Mouse (Mus musculus) limb, embryonic 15.5 days (tissue): Measurements from ENCODE around the gene Pomc. TPM values are rescaled to one million over a fixed set of nuclear protein-coding genes. Genes with fewer than 3 reads are reported as not detected.

Experiments
- ATAC-seq: fragments of 200-750 bp; cut with Nextera tagmentation; 2 replicates; pipeline ENCODE4 v1.8.0; 2017; ENCODE audit warnings: low read depth, moderate TSS enrichment; ENCODE audit not compliant: insufficient number of reproducible peaks, low FRiP score, low TSS enrichment
- H3K27ac ChIP-seq: fragments of 300-500 bp; sonication (generic); 2 replicates; pipeline ENCODE4 v1.5.1; 2015; ENCODE audit warnings: moderate library complexity, mild to moderate bottlenecking, inconsistent platforms
- H3K27me3 ChIP-seq: fragments of 300-500 bp; sonication (generic); 2 replicates; pipeline ENCODE4 v1.6.1; 2015; ENCODE audit warnings: inconsistent platforms
- H3K36me3 ChIP-seq: fragments of 300-500 bp; sonication (generic); 2 replicates; pipeline ENCODE4 v1.6.1; 2015; ENCODE audit warnings: inconsistent platforms
- H3K4me1 ChIP-seq: fragments of 300-500 bp; sonication (generic); 2 replicates; pipeline ENCODE4 v1.6.1; 2015; ENCODE audit warnings: inconsistent platforms
- H3K4me2 ChIP-seq: fragments of 300-500 bp; sonication (generic); 2 replicates; pipeline ENCODE4 v1.6.1; 2015; ENCODE audit warnings: mild to moderate bottlenecking, inconsistent platforms
- H3K4me3 ChIP-seq: fragments of 300-500 bp; sonication (generic); 2 replicates; pipeline ENCODE4 v1.5.1; 2015; ENCODE audit warnings: mild to moderate bottlenecking, inconsistent platforms
- H3K9ac ChIP-seq: fragments of 300-500 bp; sonication (generic); 2 replicates; pipeline ENCODE4 v1.6.1; 2015; ENCODE audit warnings: inconsistent platforms
- H3K9me3 ChIP-seq: fragments of 300-500 bp; sonication (generic); 2 replicates; pipeline ENCODE4 v1.6.1; 2016; ENCODE audit warnings: inconsistent platforms
- WGBS: fragments of 180-500 bp; shearing (Covaris S2); methylation state at CpG from one replicate; pipeline ENCODE4 v1.1.7; 2015; 5-methylcytosine and 5-hydroxymethylcytosine counted together
- polyA plus RNA-seq: library from polyadenylated mRNA; unstranded; fragments of >200 nt; fragmentation: Nextera tagmentation; extraction: Ambion mirVana; gene quantifications from 2 replicates; pipeline ENCODE4 v1.2.1, GENCODE M21; 2015

Gene Pomc
- polyA plus RNA-seq: 2.0 and 2.1 TPM in 2 replicates

- no peak within 1 kb of the TSS for H3K4me2 ChIP-seq
- H3K27ac ChIP-seq: no peak within 1 kb of the TSS
- H3K27me3 ChIP-seq: peaks cover 18% of the 10 kb centered on the region
- no peak within 1 kb of the TSS for H3K9ac ChIP-seq
- no peak within 1 kb of the TSS for H3K4me3 ChIP-seq
- WGBS: 18% methylated on average over 22 of the region's 22 CpGs
- H3K9me3 ChIP-seq: no peaks in the 10 kb centered on the region
- H3K36me3 ChIP-seq: no peaks in the 10 kb centered on the region
- no peak for ATAC-seq
- H3K4me1 ChIP-seq: no peaks in the 10 kb centered on the region
These were observed at the start of gene Pomc for GRCm38 (mm10) chr12:3954651-3955050. Gene Pomc, plus strand, starts transcription at chr12:3954951.

DNA sequence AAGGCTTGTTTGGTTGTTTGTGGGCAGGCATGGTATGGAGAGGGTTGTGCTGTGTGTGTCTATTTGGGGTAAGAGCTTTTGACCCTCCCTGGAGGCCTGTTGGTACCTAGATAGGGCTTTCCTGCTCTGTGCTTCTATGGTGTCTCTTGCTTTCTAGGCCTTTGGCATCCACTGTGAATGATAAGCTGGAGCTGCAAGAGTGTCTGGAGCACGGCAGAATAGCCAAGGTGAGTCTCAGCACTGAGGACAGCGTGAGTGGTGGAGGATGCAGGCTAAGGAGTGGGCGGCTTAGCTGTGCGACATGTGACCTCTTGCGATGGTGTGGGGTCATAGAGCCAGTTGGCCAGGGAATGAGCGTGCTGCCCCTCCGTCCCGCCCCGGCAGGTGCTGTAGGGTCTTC is 49.3 kb upstream of the Pomc start:
- no peaks in the 10 kb centered on the region for H3K9me3 ChIP-seq
- WGBS: 94% methylated on average over 9 of the region's 9 CpGs
- H3K4me2 ChIP-seq: no peak overlapping the region
- H3K27ac ChIP-seq: no peak overlapping the region
- H3K36me3 ChIP-seq: peaks cover 87% of the 10 kb centered on the region
- H3K9ac ChIP-seq: no peak overlapping the region
- no peak for ATAC-seq
- H3K27me3 ChIP-seq: no peaks in the 10 kb centered on the region
- no peak overlapping the region for H3K4me3 ChIP-seq
- H3K4me1 ChIP-seq: no peaks in the 10 kb centered on the region

- Histone ChIP-seq H3K27me3 (no peaks in the 10 kb centered on the region), H3K9me3 (no peaks in the 10 kb centered on the region), H3K36me3 (peaks cover 90% of the 10 kb centered on the region), H3K4me1 (no peaks in the 10 kb centered on the region), H3K9ac (no peak overlapping the region), H3K27ac (no peak overlapping the region), H3K4me2 (no peak overlapping the region), H3K4me3 (no peak overlapping the region)
- ATAC-seq: no peak
These were observed 48.4 kb upstream of the Pomc start for GRCm38 (mm10) chr12:3906308-3906707.

GRCm38 (mm10) chr12:3907008-3907407 is 47.7 kb upstream of the Pomc start:
- Histone ChIP-seq H3K4me3 (no peak overlapping the region), H3K9ac (no peak overlapping the region), H3K36me3 (peaks cover 88% of the 10 kb centered on the region), H3K9me3 (no peaks in the 10 kb centered on the region), H3K4me2 (no peak overlapping the region), H3K27ac (no peak overlapping the region), H3K4me1 (no peaks in the 10 kb centered on the region), H3K27me3 (no peaks in the 10 kb centered on the region)
- ATAC-seq: no peak
- 86% methylated on average over 4 of the region's 4 CpGs for WGBS

DNA sequence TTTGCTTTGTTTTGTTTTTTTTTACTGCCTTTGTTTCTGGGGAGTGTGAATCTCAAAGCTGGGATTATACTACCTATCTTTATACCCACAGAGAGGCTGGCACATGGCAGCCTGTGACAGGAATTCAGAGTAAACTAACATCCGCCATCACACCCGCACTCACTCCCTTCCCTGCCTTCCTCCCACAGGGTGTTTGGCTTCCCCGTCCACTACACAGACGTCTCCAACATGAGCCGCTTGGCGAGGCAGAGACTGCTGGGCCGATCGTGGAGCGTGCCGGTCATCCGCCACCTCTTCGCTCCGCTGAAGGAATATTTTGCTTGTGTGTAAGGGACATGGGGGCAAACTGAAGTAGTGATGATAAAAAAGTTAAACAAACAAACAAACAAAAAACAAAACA is 47.3 kb upstream of the Pomc start:
- H3K9ac ChIP-seq: no peak overlapping the region
- H3K9me3 ChIP-seq: no peaks in the 10 kb centered on the region
- no peak overlapping the region for H3K4me3 ChIP-seq
- no peaks in the 10 kb centered on the region for H3K4me1 ChIP-seq
- no peak overlapping the region for H3K4me2 ChIP-seq
- no peaks in the 10 kb centered on the region for H3K27me3 ChIP-seq
- ATAC-seq: no peak
- H3K27ac ChIP-seq: no peak overlapping the region
- H3K36me3 ChIP-seq: peaks cover 88% of the 10 kb centered on the region
- 80% methylated on average over 13 of the region's 13 CpGs for WGBS

GRCm38 (mm10) chr12:3910466-3911093 is 44.2 kb upstream of the Pomc start:
- H3K36me3 ChIP-seq: peaks cover 64% of the 10 kb centered on the region
- WGBS: 67% methylated on average over 10 of the region's 10 CpGs
- no peaks in the 10 kb centered on the region for H3K4me1 ChIP-seq
- no peak overlapping the region for H3K27ac ChIP-seq
- H3K4me3 ChIP-seq: no peak overlapping the region
- no peaks in the 10 kb centered on the region for H3K27me3 ChIP-seq
- no peak overlapping the region for H3K4me2 ChIP-seq
- H3K9ac ChIP-seq: no peak overlapping the region
- ATAC-seq: no peak
- H3K9me3 ChIP-seq: no peaks in the 10 kb centered on the region

GRCm38 (mm10) chr12:3911831-3912348 is 42.9 kb upstream of the Pomc start:
- Histone ChIP-seq H3K4me1 (no peaks in the 10 kb centered on the region), H3K4me3 (no peak overlapping the region), H3K9me3 (no peaks in the 10 kb centered on the region), H3K9ac (no peak overlapping the region), H3K4me2 (no peak overlapping the region), H3K27ac (no peak overlapping the region), H3K36me3 (peaks cover 51% of the 10 kb centered on the region), H3K27me3 (no peaks in the 10 kb centered on the region)
- WGBS: 93% methylated on average over 7 of the region's 7 CpGs
- ATAC-seq: no peak

- H3K4me3 ChIP-seq: no peak overlapping the region
- no peak overlapping the region for H3K9ac ChIP-seq
- H3K9me3 ChIP-seq: no peaks in the 10 kb centered on the region
- peaks cover 4% of the 10 kb centered on the region; the same call in 1 of the 2 replicates for H3K4me1 ChIP-seq
- no peaks in the 10 kb centered on the region for H3K27me3 ChIP-seq
- no peak overlapping the region for H3K4me2 ChIP-seq
- ATAC-seq: no peak
- 85% methylated on average over 3 of the region's 3 CpGs for WGBS
- H3K27ac ChIP-seq: no peak overlapping the region
- peaks cover 12% of the 10 kb centered on the region; the same call in 1 of the 2 replicates for H3K36me3 ChIP-seq
These were observed 38.9 kb upstream of the Pomc start for GRCm38 (mm10) chr12:3915852-3916251.

DNA sequence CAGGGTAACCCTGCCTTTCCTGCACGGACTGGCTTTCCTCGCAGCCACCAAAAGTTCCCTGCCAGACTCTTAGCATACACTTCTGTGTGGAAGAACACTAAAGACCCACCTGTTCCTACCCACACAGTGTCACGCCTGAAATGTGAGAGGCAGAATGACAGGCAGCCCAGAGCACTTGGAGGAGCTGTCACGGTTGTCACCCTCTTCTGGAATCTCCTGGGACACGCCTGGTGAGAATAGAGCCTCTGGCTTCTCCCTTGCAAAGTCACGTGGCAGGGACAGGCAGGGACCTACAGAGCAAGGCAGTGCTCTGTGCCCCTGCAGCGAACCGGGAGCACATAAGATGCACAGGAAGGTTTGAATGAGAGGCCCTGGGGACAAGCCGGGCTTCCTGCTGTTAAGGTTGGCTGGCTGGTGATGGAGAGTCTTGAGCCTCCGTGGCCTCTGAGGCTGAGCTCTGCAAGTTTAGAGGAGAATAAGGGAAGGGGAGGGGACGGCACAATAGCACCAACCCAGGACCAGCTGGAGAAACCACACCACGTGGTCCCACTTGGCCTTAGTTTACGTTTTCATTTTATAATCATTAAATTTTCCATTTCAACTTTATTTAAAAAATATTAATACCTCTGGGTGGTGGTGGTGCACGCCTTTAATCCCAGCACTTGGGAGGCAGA is 36.9 kb upstream of the Pomc start:
- 22% methylated on average over 14 of the region's 14 CpGs for WGBS
- H3K4me2 ChIP-seq: no peak overlapping the region
- no peak overlapping the region for H3K4me3 ChIP-seq
- H3K4me1 ChIP-seq: peaks cover 4% of the 10 kb centered on the region; the same call in 1 of the 2 replicates
- no peak overlapping the region for H3K9ac ChIP-seq
- H3K27ac ChIP-seq: no peak overlapping the region
- no peaks in the 10 kb centered on the region for H3K27me3 ChIP-seq
- no peaks in the 10 kb centered on the region for H3K9me3 ChIP-seq
- ATAC-seq: 0 out of 2 replicates have a peak, but pooled peaks have one; percentile 46
- no peaks in the 10 kb centered on the region for H3K36me3 ChIP-seq

DNA sequence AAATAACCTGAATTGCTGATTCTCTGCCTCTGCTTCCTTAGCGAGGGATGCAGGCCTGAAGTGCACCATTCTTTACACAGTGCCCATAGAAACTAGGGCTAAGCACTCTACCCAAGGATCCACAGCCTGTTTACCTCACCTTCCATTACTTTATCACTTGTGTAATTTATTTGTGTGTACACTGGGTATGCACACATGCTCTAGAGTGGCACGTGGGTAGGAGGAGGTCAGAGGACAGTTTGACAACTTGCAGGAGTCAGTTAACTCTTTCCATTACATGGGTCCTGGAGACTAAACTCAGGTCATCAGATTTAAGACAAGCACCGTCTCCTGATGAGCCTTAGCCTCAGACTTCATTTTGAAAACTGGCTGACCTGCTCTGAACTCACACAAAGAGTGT is 36.2 kb upstream of the Pomc start:
- Histone ChIP-seq H3K9ac (no peak overlapping the region), H3K4me1 (peaks cover 4% of the 10 kb centered on the region; the same call in 1 of the 2 replicates), H3K36me3 (no peaks in the 10 kb centered on the region), H3K4me2 (no peak overlapping the region), H3K9me3 (no peaks in the 10 kb centered on the region), H3K27me3 (no peaks in the 10 kb centered on the region), H3K4me3 (no peak overlapping the region), H3K27ac (no peak overlapping the region)
- 72% methylated on average over 3 of the region's 3 CpGs for WGBS
- no peak for ATAC-seq

DNA sequence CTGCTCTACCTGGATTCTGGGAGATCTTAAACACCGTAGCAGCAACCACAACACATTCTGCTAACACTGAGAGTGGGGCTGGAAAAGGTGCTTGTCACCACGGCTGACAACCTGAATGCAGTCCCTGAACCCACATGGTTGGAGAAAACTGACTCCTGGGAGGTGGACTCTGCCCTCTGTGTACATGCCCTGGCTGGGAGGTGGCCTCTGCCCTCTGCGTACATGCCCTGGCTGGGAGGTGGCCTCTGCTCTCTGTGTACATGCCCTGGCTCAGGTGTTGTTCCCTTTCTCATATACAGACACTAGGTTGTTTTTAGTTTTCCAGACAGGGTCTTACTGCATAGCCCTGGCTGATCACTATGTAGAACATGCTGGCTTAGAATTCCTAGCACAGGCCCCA is 35.3 kb upstream of the Pomc start:
- H3K36me3 ChIP-seq: no peaks in the 10 kb centered on the region
- no peak overlapping the region for H3K9ac ChIP-seq
- peaks cover 4% of the 10 kb centered on the region; the same call in 1 of the 2 replicates for H3K4me1 ChIP-seq
- WGBS: 80% methylated on average over 3 of the region's 3 CpGs
- ATAC-seq: no peak
- no peak overlapping the region for H3K27ac ChIP-seq
- no peak overlapping the region for H3K4me2 ChIP-seq
- H3K4me3 ChIP-seq: no peak overlapping the region
- H3K9me3 ChIP-seq: no peaks in the 10 kb centered on the region
- H3K27me3 ChIP-seq: no peaks in the 10 kb centered on the region

DNA sequence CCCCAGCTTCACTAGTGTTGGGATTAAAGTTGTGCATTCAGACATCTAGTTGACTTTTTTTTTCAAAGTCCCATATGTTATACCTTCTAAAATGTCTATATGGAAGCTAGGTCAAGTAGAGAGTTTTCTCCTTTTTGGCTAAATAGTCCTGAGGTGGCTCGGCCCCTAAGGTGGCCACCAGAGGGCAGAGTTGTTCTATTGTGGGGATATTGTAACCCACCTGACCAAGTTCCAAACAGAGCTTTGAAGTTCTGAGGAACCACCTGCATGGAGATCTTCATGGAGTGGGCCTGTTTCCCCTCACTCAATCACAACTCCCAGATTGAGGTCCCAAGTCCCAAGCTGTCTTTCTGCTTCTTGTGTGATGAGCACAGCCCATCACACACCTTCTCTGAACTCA is 28.6 kb upstream of the Pomc start:
- H3K4me3 ChIP-seq: no peak overlapping the region
- H3K4me2 ChIP-seq: no peak overlapping the region
- H3K9me3 ChIP-seq: no peaks in the 10 kb centered on the region
- WGBS: 0% methylated on average over 1 of the region's 1 CpGs
- no peaks in the 10 kb centered on the region for H3K36me3 ChIP-seq
- no peaks in the 10 kb centered on the region for H3K4me1 ChIP-seq
- H3K27ac ChIP-seq: no peak overlapping the region
- ATAC-seq: no peak
- H3K27me3 ChIP-seq: no peaks in the 10 kb centered on the region
- no peak overlapping the region for H3K9ac ChIP-seq
